Comparison of ENCODE assay signal across 32 mouse cellular contexts in the genomic region with DNA sequence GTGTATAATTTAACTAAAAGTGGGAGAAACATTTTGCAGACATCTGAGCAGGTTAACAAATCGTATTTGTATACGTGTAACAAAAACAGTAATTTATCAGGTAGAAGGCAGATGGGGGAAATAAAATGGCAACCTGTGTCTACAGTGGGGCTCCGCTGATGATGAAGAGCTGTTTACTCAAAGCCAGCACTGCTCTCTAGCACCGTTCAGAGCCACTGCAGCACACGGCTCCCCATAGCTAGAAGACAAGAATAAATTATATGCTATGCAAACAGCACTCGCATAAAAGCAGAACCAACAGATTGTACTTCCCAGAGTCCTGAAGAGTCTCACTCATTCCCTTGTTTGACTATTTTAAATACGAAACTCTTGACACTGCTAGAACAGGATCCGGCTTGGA.
"Had no signal": no experiment of that assay in that cellular context is flagged by ENCODE, and none has a peak within 500 bp of the region (broad histone marks: within the 10 kb centered on the region; RNA-seq: fewer than 3 reads in every experiment).

No protein-coding gene starts in this region.

- H3K9ac ChIP-seq: limb, embryonic 12.5 days; limb, embryonic 13.5 days; limb, embryonic 15.5 days; liver, embryonic 12.5 days; liver, embryonic 13.5 days; liver, embryonic 14.5 days; liver, embryonic 15.5 days; liver, postnatal 0 days; lung, embryonic 14.5 days; lung, embryonic 15.5 days; midbrain, embryonic 12.5 days; midbrain, embryonic 13.5 days; midbrain, embryonic 15.5 days; neural tube, embryonic 12.5 days had no signal

- ATAC-seq: liver, embryonic 12.5 days; liver, postnatal 0 days; lung, postnatal 0 days; midbrain, embryonic 13.5 days; midbrain, embryonic 15.5 days; midbrain, embryonic 16.5 days had no signal

- H3K27ac ChIP-seq: limb, embryonic 10.5 days; limb, embryonic 12.5 days; limb, embryonic 13.5 days; limb, embryonic 15.5 days; liver, embryonic 12.5 days; liver, embryonic 13.5 days; liver, embryonic 14.5 days; liver, embryonic 15.5 days; lung, embryonic 15.5 days; macrophage; midbrain, embryonic 10.5 days; midbrain, embryonic 12.5 days; midbrain, embryonic 13.5 days; midbrain, embryonic 15.5 days; neural tube, embryonic 12.5 days had no signal

- H3K4me3 ChIP-seq: limb, embryonic 10.5 days; limb, embryonic 12.5 days; limb, embryonic 13.5 days; limb, embryonic 15.5 days; liver, embryonic 12.5 days; liver, embryonic 13.5 days; liver, embryonic 15.5 days; lung, embryonic 15.5 days; megakaryocyte, embryonic 14.5 days; midbrain, embryonic 10.5 days; midbrain, embryonic 12.5 days; midbrain, embryonic 13.5 days; midbrain, embryonic 15.5 days; myocyte; neural tube, embryonic 12.5 days had no signal

- H3K9me3 ChIP-seq: limb, embryonic 10.5 days; limb, embryonic 12.5 days; limb, embryonic 13.5 days; limb, embryonic 15.5 days; liver, embryonic 12.5 days; liver, embryonic 13.5 days; liver, embryonic 15.5 days; lung, embryonic 15.5 days; midbrain, embryonic 10.5 days; midbrain, embryonic 12.5 days; midbrain, embryonic 13.5 days; midbrain, embryonic 15.5 days; neural tube, embryonic 12.5 days had no signal

- H3K27me3 ChIP-seq: limb, embryonic 12.5 days; limb, embryonic 13.5 days; limb, embryonic 15.5 days; liver, embryonic 12.5 days; liver, embryonic 13.5 days; liver, embryonic 15.5 days; lung, embryonic 15.5 days; midbrain, embryonic 12.5 days; midbrain, embryonic 13.5 days; midbrain, embryonic 15.5 days; neural tube, embryonic 12.5 days had no signal

- DNase-seq: left cerebral cortex, postnatal 4 days; liver; liver, embryonic 13.5 days; liver, postnatal 0 days; lung, adult 18-20 months; lung, adult 2 months; lung, embryonic 14.5 days; lung, postnatal 10 days; lung, postnatal 14 days; lung, postnatal 36 days; lung, postnatal 4 days; midbrain, embryonic 14.5 days had no signal

- H3K4me1 ChIP-seq: limb, embryonic 10.5 days; limb, embryonic 12.5 days; limb, embryonic 13.5 days; limb, embryonic 15.5 days; liver, embryonic 12.5 days; liver, embryonic 13.5 days; liver, embryonic 15.5 days; lung, embryonic 15.5 days; megakaryocyte, embryonic 14.5 days; midbrain, embryonic 10.5 days; midbrain, embryonic 12.5 days; midbrain, embryonic 13.5 days; midbrain, embryonic 15.5 days; neural tube, embryonic 12.5 days had no signal

- H3K36me3 ChIP-seq: limb, embryonic 10.5 days; limb, embryonic 12.5 days; limb, embryonic 13.5 days; limb, embryonic 15.5 days; liver, embryonic 12.5 days; liver, embryonic 13.5 days; liver, embryonic 15.5 days; lung, embryonic 15.5 days; midbrain, embryonic 10.5 days; midbrain, embryonic 12.5 days; midbrain, embryonic 13.5 days; midbrain, embryonic 15.5 days; neural tube, embryonic 12.5 days had no signal

- H3K4me2 ChIP-seq: limb, embryonic 12.5 days; limb, embryonic 13.5 days; limb, embryonic 15.5 days; liver, embryonic 11.5 days; liver, embryonic 12.5 days; liver, embryonic 13.5 days; liver, embryonic 15.5 days; lung, embryonic 14.5 days; lung, embryonic 15.5 days; midbrain, embryonic 11.5 days; midbrain, embryonic 12.5 days; midbrain, embryonic 13.5 days; midbrain, embryonic 15.5 days; neural tube, embryonic 12.5 days had no signal
